10 mouse cellular contexts compared by ENCODE assay signal in genomic region chr5:120815949-120816348, GRCm38 (mm10). TPM values are rescaled to one million over a fixed set of nuclear protein-coding genes. Genes with fewer than 3 reads are reported as not detected.
DNase-seq lines count a peak whose midpoint lies in the region; ATAC-seq and TF ChIP-seq lines count a peak whose summit lies in the region.
"Had no signal": no experiment of that assay in that cellular context is flagged by ENCODE, and none has a peak within 500 bp of the region (broad histone marks: within the 10 kb centered on the region; RNA-seq: fewer than 3 reads in every experiment).

No protein-coding gene starts in this region.

- H3K27me3 ChIP-seq in hindbrain, postnatal 0 days (ENCODE audit: insufficient read depth, low read length): no peaks in the 10 kb centered on the region
- H3K27me3 ChIP-seq in hindbrain, embryonic 16.5 days (replicated peaks; ENCODE audit: control insufficient read depth, insufficient read depth, low read length): no peaks in the 10 kb centered on the region
- H3K27me3 ChIP-seq: embryonic facial prominence, embryonic 15.5 days; limb, embryonic 15.5 days had no signal

- peaks cover 7% of the 10 kb centered on the region; the same call in 1 of the 2 replicates for H3K9me3 ChIP-seq in hindbrain, postnatal 0 days (ENCODE audit: low read length)
- H3K9me3 ChIP-seq in hindbrain, embryonic 16.5 days (ENCODE audit: control insufficient read depth, low read length): peaks cover 13% of the 10 kb centered on the region
- no peaks in the 10 kb centered on the region for H3K9me3 ChIP-seq in ES-E14 (ENCODE audit: control insufficient read depth, insufficient read depth, low read depth, low read length)
- H3K9me3 ChIP-seq: limb, embryonic 15.5 days had no signal

- no peak overlapping the region for H3K4me3 ChIP-seq in hindbrain, postnatal 0 days (ENCODE audit: low read length)
- H3K4me3 ChIP-seq in hindbrain, embryonic 16.5 days (ENCODE audit: low read length): no peak overlapping the region
- no peak overlapping the region for H3K4me3 ChIP-seq in ES-E14 (ENCODE audit: insufficient read depth in 1 of 2, low read depth in 1 of 2, low read length in 2 of 2, poor library complexity in 1 of 2, severe bottlenecking in 1 of 2)
- H3K4me3 ChIP-seq: embryonic facial prominence, embryonic 15.5 days; limb, embryonic 15.5 days had no signal

- 66% methylated on average over 3 of the region's 3 CpGs for WGBS in hindbrain, postnatal 0 days
- 68% methylated on average over 3 of the region's 3 CpGs for WGBS in hindbrain, embryonic 16.5 days

- no peak for DNase-seq in hindbrain, postnatal 0 days (ENCODE audit: low spot score)
- peak; percentile 47 for DNase-seq in ES-E14 (ENCODE audit: low read depth, low spot score)
- peak; percentile 36 for DNase-seq in cerebellum, adult 9-10 months
- DNase-seq in thymus, postnatal 25 days: peak; percentile 61
- no peak for DNase-seq in right cerebral cortex, postnatal 10 days (ENCODE audit: low spot score in 2 of 2)

- in situ Hi-C loops in ES-E14 (cut with MboI; ENCODE audit: low sequenced_read_pairs in 2 of 2, unreplicated experiment in 2 of 2): no loop called here

- no peaks in the 10 kb centered on the region for H3K4me1 ChIP-seq in hindbrain, postnatal 0 days (ENCODE audit: insufficient read depth, low read length)
- peaks cover 7% of the 10 kb centered on the region for H3K4me1 ChIP-seq in hindbrain, embryonic 16.5 days (ENCODE audit: control insufficient read depth, insufficient read depth, low read depth, low read length)
- peaks cover 0 to 5% of the 10 kb centered on the region in 2 experiments; a peak in 1 of 4 replicates for H3K4me1 ChIP-seq in ES-E14 (ENCODE audit: control insufficient read depth in 2 of 2, insufficient read depth in 2 of 2, low read length in 2 of 2, poor library complexity in 1 of 2)

- no peak overlapping the region for H3K27ac ChIP-seq in hindbrain, postnatal 0 days
- no peak overlapping the region for H3K27ac ChIP-seq in hindbrain, embryonic 16.5 days (ENCODE audit: low read depth, low read length)
- H3K27ac ChIP-seq in ES-E14 (ENCODE audit: insufficient read depth, low read depth, low read length, poor library complexity, severe bottlenecking): no peak overlapping the region
- H3K27ac ChIP-seq: embryonic facial prominence, embryonic 15.5 days; limb, embryonic 15.5 days had no signal

- no peak for ATAC-seq in hindbrain, postnatal 0 days
- ATAC-seq in hindbrain, embryonic 16.5 days: no peak
- ATAC-seq in megakaryocyte progenitor cell, adult 5-6 weeks (replicated peaks; ENCODE audit: poor library complexity): peak; percentile 64
- ATAC-seq in activated CD4-positive, CD25-positive, alpha-beta regulatory T cell, adult 4 months: no peak

- no peak overlapping the region for H3K4me2 ChIP-seq in hindbrain, postnatal 0 days (ENCODE audit: low read depth, low read length)
- no peak overlapping the region for H3K4me2 ChIP-seq in hindbrain, embryonic 16.5 days (ENCODE audit: low read length)
- H3K4me2 ChIP-seq: embryonic facial prominence, embryonic 15.5 days; limb, embryonic 15.5 days had no signal

- H3K9ac ChIP-seq in hindbrain, postnatal 0 days (replicated peaks; ENCODE audit: low read length): no peak overlapping the region
- H3K9ac ChIP-seq in hindbrain, embryonic 16.5 days (ENCODE audit: low read depth, low read length): no peak overlapping the region
- H3K9ac ChIP-seq in ES-E14 (ENCODE audit: insufficient read depth, low read depth, low read length, poor library complexity, severe bottlenecking): no peak overlapping the region
- H3K9ac ChIP-seq: embryonic facial prominence, embryonic 15.5 days; limb, embryonic 15.5 days had no signal

- H3K36me3 ChIP-seq in hindbrain, postnatal 0 days (ENCODE audit: insufficient read depth, low read length): no peaks in the 10 kb centered on the region
- no peaks in the 10 kb centered on the region for H3K36me3 ChIP-seq in hindbrain, embryonic 16.5 days (ENCODE audit: control insufficient read depth, insufficient read depth, low read length)
- H3K36me3 ChIP-seq in ES-E14 (ENCODE audit: control insufficient read depth, insufficient read depth, low read length, poor library complexity, severe bottlenecking): no peaks in the 10 kb centered on the region
- H3K36me3 ChIP-seq: embryonic facial prominence, embryonic 15.5 days; limb, embryonic 15.5 days had no signal

- peak; percentile 57 for TF ChIP-seq CTCF in hindbrain, postnatal 0 days (IDR thresholded peaks at IDR 0.05; ENCODE audit: low read depth)

TF ChIP-seq in ES-E14, 5 proteins besides CTCF, POLR2A, EP300 and RAD21:
- TF ChIP-seq CHD2 (IDR thresholded peaks at IDR 0.05; ENCODE audit: low read depth, low read length) (no peak), ZC3H11A (IDR thresholded peaks at IDR 0.05; ENCODE audit: borderline replicate concordance, low read depth, low read length) (no peak), MAFK (IDR thresholded peaks at IDR 0.05; ENCODE audit: insufficient read depth, low read depth, low read length) (no peak), ZNF384 (IDR thresholded peaks at IDR 0.05; ENCODE audit: low read depth, low read length) (no peak)

RNA-seq across cellular contexts. Expression of gene Oas1c, which starts 3.6 kb away (rescaled TPM):
- 0.58 and 1.2 TPM in 2 replicates for total RNA-seq in hindbrain, postnatal 0 days (2014; rRNA removed)
- polyA plus RNA-seq in hindbrain, postnatal 0 days (2015; fragmentation: Nextera tagmentation; extraction: Ambion mirVana): 0.61 and 0.64 TPM in 2 replicates
- 0.65 and 0.70 TPM in 2 replicates for polyA plus RNA-seq in hindbrain, embryonic 16.5 days (2015; fragmentation: Nextera tagmentation; extraction: Ambion mirVana)
- total RNA-seq in ES-E14 (2012; rRNA removed): 1.2 and 1.6 TPM in 2 replicates
- 0.83 and 1.6 TPM in 2 replicates for total RNA-seq in megakaryocyte progenitor cell, adult 5-6 weeks (2015)
- 2.4 and 6.3 TPM in 2 replicates for total RNA-seq in megakaryocyte progenitor cell, adult 5-6 weeks (2017)
- polyA plus RNA-seq in activated CD4-positive, CD25-positive, alpha-beta regulatory T cell, adult 4 months (2017; shearing (Covaris generic)): 10 to 100 TPM; 11.2 to 14.4 TPM

RNA-seq across cellular contexts. Expression of gene Oas1e, which starts 20.6 kb away (rescaled TPM):
- total RNA-seq in hindbrain, postnatal 0 days (2014; rRNA removed): 0.26 TPM in 1 of 2 replicates, not detected in the other
- 0.42 and 0.90 TPM in 2 replicates for polyA plus RNA-seq in hindbrain, postnatal 0 days (2015; fragmentation: Nextera tagmentation; extraction: Ambion mirVana)
- polyA plus RNA-seq in hindbrain, embryonic 16.5 days (2015; fragmentation: Nextera tagmentation; extraction: Ambion mirVana): 0.19 and 0.86 TPM in 2 replicates
- total RNA-seq in ES-E14 (2012; rRNA removed): 0.18 and 0.32 TPM in 2 replicates
- total RNA-seq in megakaryocyte progenitor cell, adult 5-6 weeks (2015): not detected in 2 replicates
- total RNA-seq in megakaryocyte progenitor cell, adult 5-6 weeks (2017): not detected in 2 replicates
- polyA plus RNA-seq in activated CD4-positive, CD25-positive, alpha-beta regulatory T cell, adult 4 months (2017; shearing (Covaris generic)): not detected
- polyA plus RNA-seq: embryonic facial prominence, embryonic 15.5 days; limb, embryonic 15.5 days had no signal

RNA-seq across cellular contexts. Expression of gene Oas1f, which starts 31.2 kb away (rescaled TPM):
- not detected in 2 replicates for total RNA-seq in hindbrain, postnatal 0 days (2014; rRNA removed)
- polyA plus RNA-seq in hindbrain, postnatal 0 days (2015; fragmentation: Nextera tagmentation; extraction: Ambion mirVana): not detected in 2 replicates
- not detected in 2 replicates for polyA plus RNA-seq in hindbrain, embryonic 16.5 days (2015; fragmentation: Nextera tagmentation; extraction: Ambion mirVana)
- total RNA-seq in ES-E14 (2012; rRNA removed): 0.45 and 1.1 TPM in 2 replicates
- total RNA-seq in megakaryocyte progenitor cell, adult 5-6 weeks (2015): not detected in 2 replicates
- not detected in 2 replicates for total RNA-seq in megakaryocyte progenitor cell, adult 5-6 weeks (2017)
- not detected for polyA plus RNA-seq in activated CD4-positive, CD25-positive, alpha-beta regulatory T cell, adult 4 months (2017; shearing (Covaris generic))

RNA-seq across cellular contexts. Expression of gene Oas3, which starts 38.5 kb away (rescaled TPM):
- 0.31 and 0.50 TPM in 2 replicates for total RNA-seq in hindbrain, postnatal 0 days (2014; rRNA removed)
- 0.43 and 0.58 TPM in 2 replicates for polyA plus RNA-seq in hindbrain, postnatal 0 days (2015; fragmentation: Nextera tagmentation; extraction: Ambion mirVana)
- polyA plus RNA-seq in hindbrain, embryonic 16.5 days (2015; fragmentation: Nextera tagmentation; extraction: Ambion mirVana): 0.66 and 0.96 TPM in 2 replicates
- 1.6 and 2.4 TPM in 2 replicates for total RNA-seq in ES-E14 (2012; rRNA removed)
- total RNA-seq in megakaryocyte progenitor cell, adult 5-6 weeks (2015): 1.1 and 1.5 TPM in 2 replicates
- 1.1 and 1.3 TPM in 2 replicates for total RNA-seq in megakaryocyte progenitor cell, adult 5-6 weeks (2017)
- 10 to 100 TPM; 11.4 to 25.1 TPM for polyA plus RNA-seq in activated CD4-positive, CD25-positive, alpha-beta regulatory T cell, adult 4 months (2017; shearing (Covaris generic))

RNA-seq across cellular contexts. Expression of gene Oas1h, which starts 45.3 kb away (rescaled TPM):
- not detected in 2 replicates for total RNA-seq in hindbrain, postnatal 0 days (2014; rRNA removed)
- not detected in 2 replicates for polyA plus RNA-seq in hindbrain, postnatal 0 days (2015; fragmentation: Nextera tagmentation; extraction: Ambion mirVana)
- not detected in 2 replicates for polyA plus RNA-seq in hindbrain, embryonic 16.5 days (2015; fragmentation: Nextera tagmentation; extraction: Ambion mirVana)
- total RNA-seq in ES-E14 (2012; rRNA removed): not detected in 2 replicates
- total RNA-seq in megakaryocyte progenitor cell, adult 5-6 weeks (2015): not detected in 2 replicates
- not detected in 2 replicates for total RNA-seq in megakaryocyte progenitor cell, adult 5-6 weeks (2017)
- polyA plus RNA-seq in activated CD4-positive, CD25-positive, alpha-beta regulatory T cell, adult 4 months (2017; shearing (Covaris generic)): not detected
- polyA plus RNA-seq: embryonic facial prominence, embryonic 15.5 days; limb, embryonic 15.5 days had no signal

Comparison
In these comparisons a context has a peak if more than half of its experiments do, and no peak if none do; other contexts are left out.
1. DNase-seq: peak in ES-E14 (single experiment), cerebellum, adult 9-10 months (single experiment) and thymus, postnatal 25 days (single experiment); none in hindbrain, postnatal 0 days (single experiment) and right cerebral cortex, postnatal 10 days (0 of 2).